Mouse (Mus musculus) frontal cortex, adult (tissue): ENCODE results near the gene Slc35e2.
"Not testable (repeated sequence)": the region's sequence is repeated elsewhere in the genome, so short reads cannot be mapped to it uniquely, and the experiment has no call there.

Experiments used
- ATAC-seq: cut with Nextera tagmentation; 2 replicates; pipeline ENCODE4 v1.9.2; 2017; ENCODE audit warnings: mild to moderate bottlenecking, moderate library complexity, mixed read lengths; ENCODE audit not compliant: low TSS enrichment

Gene Slc35e2

DNA sequence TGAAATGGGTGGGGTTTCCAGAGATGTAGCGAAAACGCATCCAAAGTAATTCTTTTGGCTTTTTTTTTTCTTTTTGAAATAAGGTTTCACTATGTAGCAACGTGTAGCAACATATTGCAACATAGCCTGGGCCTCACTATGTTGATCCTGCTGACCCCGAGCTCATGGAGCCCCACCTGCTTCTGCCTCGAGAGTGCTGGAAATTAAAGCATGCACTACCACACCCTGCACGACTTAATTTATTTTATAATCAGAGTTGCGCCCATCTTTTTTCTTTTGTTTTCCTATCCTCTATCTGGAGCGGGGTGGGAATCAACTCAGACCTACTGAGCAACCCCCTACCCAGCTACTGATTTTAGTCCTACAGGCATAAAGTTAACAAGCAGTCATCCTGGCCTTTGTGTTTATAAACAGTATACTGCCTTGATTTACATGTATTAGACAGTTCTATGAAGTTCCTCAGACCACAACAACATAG lies 68.4 kb downstream of the Slc35e2 start:
- ATAC-seq = peak; percentile 32; the same call in 1 of the 2 replicates

DNA sequence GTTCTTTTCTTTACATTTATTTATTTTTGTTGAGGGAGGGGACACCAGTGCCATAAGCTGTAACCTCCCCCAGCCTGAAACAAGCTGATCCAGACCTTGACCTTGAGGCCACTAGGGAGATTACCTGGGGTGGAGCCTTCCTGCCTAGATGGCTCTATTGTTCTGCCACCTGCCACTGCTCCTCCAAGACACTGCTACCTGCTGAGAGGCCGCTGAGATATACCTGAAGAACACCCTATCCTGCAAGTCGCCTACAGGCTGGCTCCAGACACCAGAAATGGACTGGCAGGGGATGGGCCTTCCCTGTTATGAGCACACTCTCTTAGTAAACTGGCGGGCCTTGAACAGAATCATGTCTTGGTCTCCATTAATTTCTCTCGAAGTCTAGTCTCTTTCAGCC lies 69.0 kb downstream of the Slc35e2 start:
- ATAC-seq = not testable (repeated sequence)

DNA sequence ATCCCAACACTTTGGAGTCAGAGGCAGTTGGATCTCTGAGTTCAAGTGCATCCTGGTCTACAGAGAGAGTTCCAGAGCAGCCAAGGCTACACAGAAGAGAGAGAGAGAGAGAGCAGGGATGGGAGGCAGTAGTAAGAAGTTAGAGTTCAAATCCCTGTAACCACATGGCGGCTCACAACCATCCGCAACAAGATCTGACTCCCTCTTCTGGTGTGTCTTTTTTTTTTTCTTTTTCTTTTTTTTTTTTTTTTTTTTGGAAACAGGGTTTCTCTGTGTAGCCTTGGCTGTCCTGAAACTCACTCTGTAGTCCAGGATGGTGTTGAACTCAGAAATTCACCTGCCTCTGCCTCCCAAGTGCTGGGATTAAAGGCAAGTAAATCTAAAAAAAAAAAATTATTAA lies 70.9 kb downstream of the Slc35e2 start:
- no peak for ATAC-seq
